Mouse (Mus musculus) liver, adult (tissue): Measurements from ENCODE around the gene Rabgap1l.

ENCODE experiments used
- GATA4 ChIP-seq: IDR thresholded peaks from 2 replicates; pipeline ENCODE4 v1.6.1; 2014; ENCODE audit warnings: mild to moderate bottlenecking, low read length; ENCODE audit not compliant: insufficient replicate concordance

The Rabgap1l gene

DNA sequence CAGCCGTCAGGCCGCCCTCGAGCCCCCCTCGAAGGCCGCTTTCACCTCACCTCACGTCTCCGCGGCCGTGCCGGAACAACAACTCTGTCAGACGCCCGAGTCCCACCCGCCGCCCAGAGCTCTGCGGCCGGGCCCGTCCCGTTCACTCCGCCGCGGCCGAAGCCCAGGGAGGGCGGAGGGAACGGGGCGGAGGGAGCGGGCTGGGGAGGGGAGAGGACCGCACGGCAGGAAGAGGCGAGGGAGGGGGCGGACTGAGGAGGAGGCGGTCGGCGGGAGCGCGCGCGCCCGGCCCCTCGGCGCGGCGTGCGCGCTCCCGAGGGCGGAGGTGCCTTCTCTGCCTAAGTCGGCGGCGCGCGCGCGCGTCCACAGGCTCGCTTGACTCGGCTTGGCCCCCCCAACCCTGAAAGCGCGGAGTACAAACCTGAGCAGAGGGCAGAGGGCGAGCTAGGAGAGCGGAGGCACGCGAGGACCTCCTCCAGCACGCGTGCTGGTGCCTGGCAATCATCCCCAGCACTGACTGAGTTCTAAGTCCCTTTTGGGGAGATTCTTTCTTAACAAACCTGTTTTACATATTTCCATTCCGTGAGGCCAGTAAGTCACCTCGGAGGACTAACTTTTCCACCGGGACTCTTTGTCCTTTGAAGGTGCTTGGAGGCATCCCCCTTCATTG, at the start of gene Rabgap1l:
Gene Rabgap1l, minus strand, starts transcription at position 526 of the 670 bp plus-strand sequence.
- no peak for TF ChIP-seq GATA4

DNA sequence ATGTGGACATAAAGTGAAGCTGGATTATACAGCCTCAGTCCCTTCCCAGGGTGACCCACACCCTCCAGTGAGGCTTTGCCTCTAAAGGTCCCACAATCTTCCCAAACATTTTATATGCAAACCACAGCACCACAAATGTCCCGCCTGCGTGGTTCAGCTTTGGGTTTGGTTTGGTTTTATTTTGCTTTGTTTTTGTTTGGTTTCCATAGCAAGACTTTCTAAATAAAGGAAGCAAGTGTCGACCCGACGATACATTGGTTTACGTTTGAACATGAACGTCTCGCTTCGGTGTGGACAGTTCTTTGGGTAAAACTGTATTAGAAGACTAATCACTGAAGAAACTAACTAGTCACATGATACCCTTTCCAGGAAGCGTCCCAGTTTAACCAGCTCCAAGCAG, 49.6 kb upstream of the Rabgap1l start:
- TF ChIP-seq GATA4, result no peak

DNA sequence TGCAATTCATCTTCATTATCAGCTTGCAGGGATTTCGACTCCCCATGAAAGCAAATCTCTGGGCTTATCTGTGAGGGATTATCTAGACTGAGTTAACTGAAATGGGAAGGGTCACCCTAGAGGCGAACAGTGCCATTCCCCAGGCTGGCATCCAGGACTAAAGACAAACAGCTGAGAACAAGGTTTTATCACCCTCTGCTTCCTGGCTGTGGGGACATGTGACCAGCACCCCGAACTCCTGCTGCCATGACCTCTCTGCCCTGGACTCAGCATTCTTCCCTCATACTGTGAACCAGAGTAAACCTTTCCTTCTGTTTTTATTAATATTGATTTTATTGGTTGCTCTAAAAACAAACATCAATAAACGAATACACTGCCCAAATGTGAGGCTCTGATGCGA, 47.6 kb upstream of the Rabgap1l start:
- peak; percentile 50; the same call in 1 of the 2 replicates for TF ChIP-seq GATA4

DNA sequence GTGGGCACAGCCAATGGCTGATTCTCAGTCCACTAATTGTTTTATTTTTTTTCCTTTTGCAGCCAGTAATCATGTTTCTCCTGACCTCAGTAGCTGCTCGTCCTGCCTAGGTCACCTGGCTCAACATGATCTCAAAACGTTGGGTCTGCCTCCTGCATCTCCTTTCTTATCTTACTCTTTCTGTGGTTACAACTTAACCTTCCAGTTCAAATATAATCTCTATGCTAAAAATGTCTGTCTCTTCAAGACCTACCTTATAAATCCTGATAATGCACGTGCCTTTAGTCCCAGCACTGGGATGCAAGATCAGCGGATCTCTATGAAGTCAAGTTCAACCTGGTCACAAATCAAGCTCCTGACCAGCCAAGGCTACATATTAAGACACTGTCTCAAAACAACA, 46.1 kb upstream of the Rabgap1l start:
- no peak for TF ChIP-seq GATA4

DNA sequence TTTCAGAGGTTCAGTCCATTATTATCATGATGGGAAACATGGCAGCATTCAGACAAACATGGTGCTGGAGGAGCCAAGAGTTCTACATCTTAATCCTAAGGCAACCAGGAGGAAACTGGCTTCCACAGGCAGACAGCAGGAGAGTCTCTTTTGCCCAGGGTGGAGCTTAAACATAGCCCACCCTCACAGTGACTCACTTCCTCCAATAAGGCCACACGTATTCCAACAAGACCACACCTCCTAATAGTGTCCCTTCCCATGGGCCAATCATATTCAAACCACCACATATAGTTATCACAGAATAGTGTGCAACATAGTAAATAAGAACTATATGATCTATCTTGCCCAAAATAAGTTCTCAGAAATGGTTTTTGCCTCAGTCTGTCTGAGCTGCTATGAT, 41.4 kb upstream of the Rabgap1l start:
- TF ChIP-seq GATA4, result no peak

DNA sequence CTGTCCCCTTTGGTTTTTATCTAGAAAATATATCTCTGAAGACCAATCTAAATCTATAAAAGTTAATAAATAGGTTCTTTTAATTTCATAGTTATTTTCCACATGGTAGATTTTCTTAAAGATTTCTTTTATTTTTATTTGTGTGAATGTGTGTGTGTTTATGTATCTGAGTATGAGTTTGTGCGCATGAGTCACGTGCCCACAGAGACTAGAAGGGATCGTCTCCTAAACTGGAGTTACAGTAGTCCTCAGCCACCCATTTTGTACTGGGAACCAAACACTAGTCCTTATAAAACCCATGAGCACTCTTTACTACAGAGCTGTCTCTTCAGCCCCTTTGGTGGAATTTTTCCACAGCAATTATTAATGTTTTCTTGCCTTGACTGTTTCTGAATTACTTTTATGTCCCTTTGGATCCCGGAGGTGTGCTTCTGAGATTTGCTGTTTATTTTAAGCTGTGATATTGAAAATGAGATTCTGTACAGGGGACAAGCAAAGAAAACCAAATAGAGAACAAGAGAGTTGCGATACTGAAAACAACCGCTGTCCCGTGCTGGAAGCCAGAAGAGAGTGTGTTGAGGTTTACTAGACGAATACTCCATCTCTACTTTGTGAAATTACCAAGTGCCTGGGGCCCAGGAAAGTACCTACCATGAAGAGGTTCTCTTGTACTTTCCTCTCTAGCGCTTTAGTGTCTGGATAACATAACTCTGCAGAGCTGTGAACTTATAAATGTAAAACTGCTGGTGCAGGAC, 39.4 kb upstream of the Rabgap1l start:
- no peak for TF ChIP-seq GATA4

DNA sequence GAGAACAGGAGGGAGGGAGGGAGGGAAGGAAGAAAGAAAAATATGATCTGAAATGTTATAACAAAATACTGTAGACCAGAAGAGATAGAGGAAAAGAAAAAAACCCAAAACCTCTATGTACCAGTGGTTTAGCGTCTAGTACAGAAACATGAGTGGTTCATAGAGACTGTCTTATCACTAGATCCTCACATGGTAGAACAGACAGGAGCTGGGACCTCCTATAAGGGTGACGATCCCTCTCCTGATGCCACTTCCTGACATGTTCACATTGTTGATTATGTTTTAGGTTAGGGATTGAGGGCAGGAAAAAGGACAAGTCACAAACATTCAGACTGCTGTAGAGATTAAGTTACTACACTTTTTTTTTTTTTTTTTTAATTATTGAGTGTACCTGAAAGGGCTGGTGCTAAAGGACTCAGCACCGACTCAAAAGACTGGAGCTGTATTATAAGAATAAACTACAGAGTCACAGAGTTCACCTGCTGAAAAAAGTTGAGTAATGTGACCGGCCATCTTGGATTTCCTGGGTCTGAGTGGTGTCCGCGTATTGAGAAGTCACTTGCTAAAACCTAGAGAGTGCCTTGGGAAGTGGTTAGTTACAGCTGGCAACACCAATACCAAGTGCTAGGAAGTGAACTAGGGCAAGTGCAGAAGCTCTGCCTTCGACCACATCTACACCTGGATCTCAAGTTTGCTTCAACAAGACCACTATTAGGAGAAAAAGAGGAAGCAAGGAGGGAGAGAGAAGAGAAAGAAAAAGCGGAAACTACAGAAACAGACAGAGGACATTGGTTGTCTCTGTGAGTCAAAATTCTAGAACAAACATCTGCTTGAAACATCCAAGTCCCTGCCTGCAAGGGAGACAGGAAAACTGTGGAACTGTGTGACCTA, 37.8 kb upstream of the Rabgap1l start:
- TF ChIP-seq GATA4, result no peak

DNA sequence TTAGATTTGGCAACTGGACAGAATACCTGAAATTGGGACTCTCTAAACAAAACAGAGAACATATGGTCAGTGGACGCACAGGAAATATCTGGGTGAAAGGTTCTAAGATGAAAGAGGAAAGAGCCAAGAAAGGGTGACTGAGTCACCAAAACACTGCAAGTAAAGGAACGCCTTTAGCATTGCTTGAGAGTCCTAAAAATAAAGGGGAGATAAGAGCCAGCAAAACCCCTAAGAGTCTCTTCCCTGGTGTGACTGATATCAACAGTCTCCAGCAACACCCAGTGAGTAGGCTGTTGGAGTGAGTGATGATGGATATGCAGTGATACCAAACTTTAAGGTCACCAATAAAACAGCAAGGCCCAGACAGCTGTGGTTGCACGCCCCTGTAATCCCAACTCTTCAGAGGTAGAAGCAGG, 32.4 kb upstream of the Rabgap1l start:
- TF ChIP-seq GATA4, result no peak

DNA sequence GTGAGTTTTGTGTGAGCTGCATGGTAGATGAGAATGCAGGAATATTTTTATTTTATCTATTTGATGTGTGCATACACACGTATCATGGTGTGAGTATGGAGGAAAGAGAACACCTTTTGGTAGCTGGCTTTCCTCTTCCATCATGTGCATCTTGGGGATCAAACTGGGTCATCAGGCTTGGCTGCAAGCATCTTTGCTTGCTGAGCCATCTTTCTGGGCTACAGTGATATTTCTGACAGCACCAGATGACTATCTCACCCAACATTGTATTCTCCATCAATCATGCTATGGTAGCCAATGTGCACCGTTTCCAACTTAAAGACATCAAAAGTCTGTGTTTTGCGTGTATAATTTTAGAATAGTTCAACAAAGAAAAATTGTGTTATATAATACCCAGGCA, 30.6 kb upstream of the Rabgap1l start:
- TF ChIP-seq GATA4, result no peak

DNA sequence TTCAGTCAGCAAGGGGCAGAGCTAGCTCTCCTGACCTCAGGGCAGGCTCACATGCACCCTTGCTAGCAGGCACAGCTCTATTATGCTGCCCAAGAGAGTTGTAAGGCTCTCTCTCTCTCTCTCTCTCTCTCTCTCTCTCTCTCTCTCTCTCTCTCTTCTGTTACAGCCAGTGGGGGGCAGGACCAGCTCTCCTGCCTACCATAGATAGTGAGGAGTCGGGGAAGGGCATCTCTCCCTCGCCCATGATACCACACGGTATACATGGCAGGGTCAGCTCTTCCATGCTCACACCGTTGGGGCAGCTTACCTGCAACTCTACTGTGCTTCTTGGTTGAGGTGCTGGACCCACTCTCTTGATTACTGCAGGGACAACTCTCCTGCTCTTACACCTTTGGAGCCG, 21.2 kb upstream of the Rabgap1l start:
- TF ChIP-seq GATA4, result no peak

DNA sequence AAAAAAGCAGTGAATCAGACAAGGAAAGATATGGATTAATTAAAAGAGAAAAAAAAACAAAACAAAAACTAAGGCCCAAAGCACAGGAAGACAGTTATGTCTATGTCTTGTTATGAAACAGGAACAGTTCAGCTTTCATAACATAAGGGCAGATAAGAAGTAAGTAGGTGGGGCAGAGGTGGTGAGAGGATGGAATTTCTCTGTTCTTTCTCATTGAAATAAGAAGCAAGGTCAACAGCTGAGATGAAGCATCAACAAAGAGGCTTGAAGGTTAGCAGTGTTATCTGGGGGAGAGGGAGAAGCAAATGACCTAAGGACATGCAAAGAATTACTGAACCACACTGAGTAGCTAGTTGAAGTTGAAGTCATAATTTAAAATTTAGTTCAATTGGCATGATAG, 19.4 kb upstream of the Rabgap1l start:
- no peak for TF ChIP-seq GATA4

DNA sequence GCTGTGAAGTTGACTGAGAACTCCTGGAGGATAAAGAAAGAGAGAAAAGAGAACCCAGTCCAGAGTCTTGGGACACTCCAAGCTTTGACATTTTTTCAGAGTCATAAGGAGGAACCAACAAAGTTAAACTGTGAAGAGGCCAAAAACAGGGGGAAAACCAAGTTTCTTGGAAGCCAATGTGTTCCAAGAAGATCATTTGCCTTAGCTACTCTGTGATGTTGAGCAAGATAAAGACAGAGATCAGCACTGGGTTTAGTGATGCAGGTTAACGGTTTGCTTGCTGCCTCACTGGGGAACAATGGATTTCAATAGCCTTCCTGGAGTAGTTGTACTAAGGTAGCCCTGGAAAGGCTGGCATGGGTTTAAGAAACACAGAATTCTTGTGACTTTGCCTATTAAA, 18.9 kb upstream of the Rabgap1l start:
- TF ChIP-seq GATA4, result no peak

DNA sequence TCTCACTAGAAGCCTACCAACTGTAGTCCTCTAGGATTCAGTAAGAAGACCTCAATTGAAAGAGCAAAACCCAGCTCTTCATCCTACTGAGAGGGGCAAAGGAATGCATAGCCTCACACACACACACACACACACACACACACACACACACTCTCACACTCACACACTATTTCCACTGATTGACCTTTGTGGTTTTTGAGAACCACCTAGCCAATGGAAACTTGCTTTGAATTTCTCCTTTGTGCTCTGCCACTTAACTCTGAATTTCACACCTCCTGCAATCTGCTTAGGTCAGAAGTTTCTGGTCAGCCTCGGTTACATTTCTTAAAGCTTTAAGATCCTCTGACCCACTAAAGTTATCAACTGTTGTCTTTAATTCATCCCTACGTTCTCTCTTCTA, 12.3 kb upstream of the Rabgap1l start:
- TF ChIP-seq GATA4, result no peak

DNA sequence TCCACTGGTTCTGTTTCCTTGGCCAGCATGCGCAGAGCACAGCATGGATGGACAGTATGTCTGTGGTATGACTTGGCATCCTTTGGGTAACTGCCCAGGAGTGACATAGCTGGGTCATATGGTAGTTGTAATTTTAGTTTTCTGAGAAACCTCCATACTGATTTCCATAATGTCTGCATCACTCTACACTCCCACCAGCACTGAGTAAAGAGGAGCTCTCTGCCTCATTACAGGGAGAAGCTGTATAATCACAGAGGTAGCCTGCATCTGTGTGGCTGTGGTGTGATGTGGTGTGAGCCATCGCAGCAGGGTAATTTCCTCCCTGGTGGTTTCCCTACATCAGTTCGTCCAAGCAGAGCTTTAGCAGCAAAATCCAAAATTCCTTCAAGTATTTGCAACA, 7.0 kb upstream of the Rabgap1l start:
- TF ChIP-seq GATA4, result no peak

DNA sequence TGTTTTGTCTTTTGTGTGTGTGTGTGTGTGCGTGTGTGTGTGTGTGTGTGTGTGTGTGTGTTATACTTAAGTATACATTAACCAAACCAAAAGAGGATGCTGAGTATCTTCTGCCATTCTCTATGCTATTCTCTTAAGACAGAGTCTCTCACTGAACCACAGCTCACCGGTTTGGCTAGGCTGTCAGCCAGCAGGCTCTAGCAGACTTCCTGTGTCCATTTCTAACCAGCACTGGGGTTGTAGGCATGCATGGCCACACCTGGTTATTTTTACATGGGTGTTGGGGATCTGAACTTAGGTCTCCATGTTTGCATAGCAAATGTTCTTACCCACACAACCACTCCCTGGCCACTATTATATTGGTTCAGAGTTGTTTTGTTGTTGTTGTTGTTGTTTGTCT, 2.0 kb upstream of the Rabgap1l start:
- TF ChIP-seq GATA4, result no peak
